Mouse (Mus musculus) left cerebral cortex, adult 9 months (tissue): ENCODE measurements around the gene Misp.

ENCODE experiments used
- DNase-seq, 2 experiments: peaks; one replicate each; pipeline ENCODE4 v3.0.0; 2022; ENCODE audit warnings: low spot score in 2 of 2

The Misp gene

DNA sequence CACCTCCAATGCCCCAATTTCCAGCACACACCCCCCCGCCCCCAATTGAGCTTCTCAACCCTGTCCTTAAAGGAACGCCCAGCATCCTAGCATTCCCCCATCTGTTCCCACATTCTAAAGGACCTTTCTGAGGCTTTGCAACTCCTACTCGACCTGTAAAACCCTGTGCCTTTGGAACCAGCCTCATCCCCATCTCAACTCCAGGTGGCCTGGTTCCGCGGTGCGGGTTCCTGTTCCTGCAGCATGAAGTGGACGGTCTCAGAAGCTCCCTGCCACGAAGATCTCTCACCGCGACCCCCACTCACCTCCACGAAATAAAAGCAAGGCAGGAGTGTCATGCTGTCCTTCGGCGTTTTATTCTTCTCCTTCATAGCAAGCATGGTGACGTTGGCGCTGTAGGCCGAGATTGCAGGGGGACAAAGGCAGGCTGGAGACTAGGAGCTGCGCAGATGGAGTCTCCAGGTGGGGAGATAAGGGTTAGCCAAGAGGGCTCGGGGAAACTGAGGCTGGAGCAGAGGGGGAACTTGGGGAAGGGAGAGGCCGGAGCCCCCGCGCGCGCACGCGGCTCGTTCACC lies 53.0 kb downstream of the Misp start:
- DNase-seq: no peak

DNA sequence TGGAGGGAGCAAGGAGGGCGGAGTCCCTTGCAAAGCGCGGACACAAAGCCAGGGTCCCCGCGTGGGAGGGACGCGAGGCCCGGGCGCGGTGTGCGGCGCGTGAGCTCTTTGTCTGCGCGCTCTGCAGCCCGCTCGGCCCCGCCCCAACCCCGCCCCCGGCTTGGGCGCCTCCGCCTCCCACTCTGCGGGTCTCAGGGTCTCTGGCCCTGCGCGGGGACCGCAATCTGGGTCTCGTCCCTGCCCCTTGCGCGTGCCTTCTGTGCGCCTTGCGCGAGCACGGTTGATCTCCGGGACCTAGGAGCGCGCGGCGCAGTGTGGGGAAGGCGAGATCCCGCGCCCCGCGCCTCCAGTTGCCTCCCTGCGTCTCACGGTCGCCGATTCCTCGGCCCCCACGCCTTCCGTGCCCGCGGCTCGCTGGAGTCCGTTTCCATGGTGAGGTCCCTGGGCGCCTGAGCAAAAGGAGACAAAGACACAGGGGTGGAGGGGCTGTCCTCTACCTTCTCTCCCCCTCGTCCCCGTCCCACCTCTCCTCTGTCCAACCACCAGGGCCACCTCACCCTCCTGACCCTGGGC lies 53.6 kb downstream of the Misp start, which contains the start of the genes Prtn3 and Plppr3:
Gene Prtn3, plus strand, starts transcription at position 187 of the 573 bp plus-strand sequence.
Gene Plppr3, minus strand, starts transcription at position 345 of the 573 bp plus-strand sequence.
- DNase-seq: no peak

DNA sequence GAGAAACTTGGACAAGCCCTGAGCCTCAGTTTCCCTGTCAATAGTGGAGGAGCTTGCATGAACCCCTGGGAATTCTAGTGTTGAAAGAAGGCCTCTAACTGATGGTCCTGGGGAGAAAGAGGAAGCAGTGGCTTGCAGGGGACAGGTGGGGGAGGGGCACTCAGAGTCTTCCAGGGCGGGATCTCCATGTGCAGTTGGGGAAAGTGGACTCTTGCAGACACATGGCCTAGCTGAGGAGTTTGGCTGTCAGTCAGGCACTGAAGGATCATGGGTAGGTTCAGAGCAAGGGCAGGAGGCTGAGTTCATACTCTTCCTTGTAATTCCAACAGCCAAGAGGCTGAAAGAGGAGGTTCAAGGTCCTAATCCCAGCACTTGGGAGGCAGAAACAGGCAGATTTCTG lies 56.4 kb downstream of the Misp start:
- no peak for DNase-seq

DNA sequence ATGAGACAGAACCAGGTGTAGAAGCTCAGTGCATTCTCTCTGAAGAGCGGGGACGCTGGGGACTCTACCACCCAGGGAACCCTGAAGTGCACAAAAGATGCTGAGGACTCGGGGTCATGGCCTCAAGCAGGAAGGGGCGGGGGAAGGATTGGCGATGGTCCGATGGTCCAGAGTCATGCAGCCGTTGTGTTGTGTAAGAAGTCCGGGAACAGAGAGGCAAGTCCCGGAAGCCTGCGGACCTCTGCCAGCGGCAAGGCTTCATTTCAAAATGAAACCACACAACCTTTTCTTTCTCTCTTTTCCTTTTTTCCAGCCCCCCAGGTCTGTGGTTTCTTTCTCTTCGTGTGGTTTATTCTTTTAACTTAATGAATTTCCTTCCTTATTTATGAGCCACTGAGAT lies 57.0 kb downstream of the Misp start:
- no peak for DNase-seq

DNA sequence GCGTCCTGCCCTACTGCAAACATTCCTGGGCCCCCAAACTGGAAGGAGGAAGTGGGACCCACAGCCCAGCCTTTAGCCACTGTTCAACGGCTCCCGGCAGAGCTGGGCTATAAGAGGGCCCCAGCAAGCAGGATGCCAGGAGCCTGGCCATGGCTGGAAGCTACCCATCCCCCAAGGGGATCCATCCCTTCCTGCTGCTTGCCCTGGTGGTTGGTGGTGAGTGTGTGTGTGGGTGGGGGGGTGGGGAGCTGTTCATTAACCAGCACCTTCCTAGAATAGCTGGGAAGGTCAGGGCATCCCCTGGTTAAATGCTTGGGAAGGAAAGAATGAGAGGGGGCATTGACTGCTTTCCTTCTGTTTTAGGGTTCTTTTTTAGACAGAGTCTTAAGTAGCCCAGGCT lies 58.7 kb downstream of the Misp start:
- no peak for DNase-seq
